Mouse (Mus musculus) testis, postnatal 10 days (tissue): Measurements from ENCODE around the gene Kifc5b.
"Not testable (repeated sequence)": the region's sequence is repeated elsewhere in the genome, so short reads cannot be mapped to it uniquely, and the experiment has no call there.

ENCODE experiments used
- DNase-seq: peaks from one replicate; pipeline ENCODE4 v3.0.0; 2021; ENCODE audit warnings: low spot score

Kifc5b gene

GRCm38 (mm10) chr17:26916711-26917482 is at the start of gene Kifc5b:
Kifc5b (plus strand) TSS chr17:26917091.
- peak; percentile 100 for DNase-seq

DNA sequence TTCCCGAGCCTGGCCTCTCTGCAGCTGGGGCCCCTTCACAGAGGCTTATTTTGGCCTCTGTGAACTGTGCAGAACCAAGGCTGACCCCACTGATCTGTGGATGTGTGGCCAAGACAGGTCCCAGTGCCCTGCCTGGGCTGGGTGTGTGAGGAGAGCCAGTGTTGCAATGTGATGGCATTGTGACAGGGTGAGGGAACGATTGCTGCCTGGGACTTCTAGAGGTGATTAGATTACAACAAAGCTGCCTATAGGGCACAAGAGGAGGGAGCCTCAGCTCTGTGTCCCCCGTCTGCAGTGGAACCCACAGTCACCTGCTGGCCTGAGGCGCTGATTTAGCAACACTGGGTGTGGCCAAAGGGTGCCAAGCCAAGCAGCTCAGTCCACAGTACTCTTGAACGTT is 48.1 kb upstream of the Kifc5b start:
- no peak for DNase-seq

- no peak for DNase-seq
Measured at GRCm38 (mm10) chr17:26872870-26873269, 44.0 kb upstream of the Kifc5b start.

DNA sequence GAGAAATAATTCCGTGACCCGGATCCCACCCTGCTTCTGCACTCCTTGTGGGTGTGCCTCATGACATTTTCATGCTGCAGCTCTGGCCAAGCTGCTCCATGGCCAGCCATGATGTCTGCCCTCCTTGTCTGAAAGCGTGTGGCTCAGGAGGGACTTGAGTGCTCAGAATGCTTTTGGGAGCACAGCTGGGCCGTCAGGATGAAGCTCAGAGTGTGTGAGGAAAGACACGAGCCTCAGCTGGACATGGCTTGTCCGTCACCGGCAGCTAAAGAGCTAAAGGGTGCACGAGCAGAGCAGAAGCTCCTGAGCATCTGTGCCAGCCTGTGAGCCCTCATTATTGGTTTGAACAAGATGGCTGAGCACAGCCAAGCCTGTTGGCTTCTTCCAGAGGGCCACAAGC is 43.4 kb upstream of the Kifc5b start:
- DNase-seq: no peak

- DNase-seq: no peak
Measured at GRCm38 (mm10) chr17:26874542-26874941, 42.3 kb upstream of the Kifc5b start.

GRCm38 (mm10) chr17:26877927-26878326 is 39.0 kb upstream of the Kifc5b start:
- DNase-seq: no peak

GRCm38 (mm10) chr17:26879235-26879634 is 37.7 kb upstream of the Kifc5b start:
- no peak for DNase-seq

DNA sequence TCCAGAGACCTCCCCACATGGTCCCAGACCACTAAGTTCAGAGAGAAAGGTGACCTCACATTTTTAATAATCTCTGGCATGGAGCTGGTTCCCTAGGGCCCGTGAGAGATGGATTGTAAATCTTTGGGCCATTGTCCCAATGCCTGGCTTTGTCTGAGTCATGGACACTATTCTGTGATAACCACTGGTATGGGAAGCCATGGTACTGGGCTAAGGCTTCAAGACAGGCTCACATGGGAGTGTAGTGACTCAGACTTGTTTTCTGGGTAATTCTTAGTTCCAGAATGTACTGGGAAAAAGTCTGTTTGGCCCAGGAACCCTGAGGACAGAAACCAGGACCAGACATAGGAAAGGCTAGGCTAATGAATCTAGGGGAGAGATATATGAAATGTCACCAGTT is 34.2 kb upstream of the Kifc5b start:
- DNase-seq: no peak

DNA sequence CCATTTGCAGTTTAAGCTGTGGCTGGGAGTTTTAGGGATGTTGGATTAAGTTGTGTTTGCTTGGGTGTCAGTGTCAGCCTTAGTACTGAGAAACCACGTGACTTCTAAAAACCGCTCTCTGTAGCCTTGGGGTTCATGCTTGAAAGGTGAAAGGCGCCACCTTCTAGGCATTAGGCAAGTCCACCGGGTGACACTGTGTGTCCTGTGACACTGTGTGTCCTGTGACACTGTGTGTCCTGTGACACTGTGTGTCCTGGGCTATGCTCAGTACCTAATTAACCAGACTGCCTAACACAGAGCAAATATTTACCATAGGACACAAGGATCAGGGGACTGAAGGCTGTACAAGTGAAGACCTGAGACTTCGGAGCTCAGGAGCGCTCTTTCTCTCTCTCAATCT is 33.3 kb upstream of the Kifc5b start:
- no peak for DNase-seq

- DNase-seq: peak; percentile 92
Measured at GRCm38 (mm10) chr17:26884995-26885926, 31.6 kb upstream of the Kifc5b start.

DNA sequence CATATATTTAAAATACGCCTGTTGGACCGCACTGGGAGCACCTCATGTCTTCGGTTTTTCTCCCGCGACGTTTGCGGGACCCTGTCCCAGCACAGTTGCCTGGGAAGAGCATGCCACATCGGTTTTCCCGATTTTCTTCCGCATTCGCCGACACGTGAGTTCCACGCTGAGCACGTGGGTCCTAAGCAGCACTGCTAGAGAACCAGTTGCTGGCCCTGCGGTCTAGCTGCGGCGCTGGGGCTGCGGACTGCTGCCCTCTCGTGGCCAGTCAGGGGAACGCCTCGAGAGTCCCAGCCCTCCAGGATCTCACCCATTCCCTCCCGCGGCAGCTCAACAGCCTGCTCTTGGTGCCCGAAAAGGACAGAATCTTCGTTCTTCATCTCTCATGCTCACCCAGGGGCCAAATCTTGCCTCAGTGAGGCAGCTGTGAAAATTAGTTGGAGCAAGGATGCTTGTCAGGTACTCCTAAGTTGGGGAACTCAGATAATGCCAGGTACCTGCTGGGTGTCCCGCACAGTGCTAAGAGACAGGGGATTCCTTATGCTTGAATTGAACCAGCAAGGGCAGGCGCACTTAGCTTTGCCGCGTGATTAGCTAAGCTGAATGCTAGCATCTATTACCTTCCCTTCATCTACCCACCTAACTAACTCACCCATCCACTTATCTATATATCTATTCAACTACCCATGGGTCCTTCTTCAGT is 30.7 kb upstream of the Kifc5b start:
- DNase-seq: peak; percentile 92

DNA sequence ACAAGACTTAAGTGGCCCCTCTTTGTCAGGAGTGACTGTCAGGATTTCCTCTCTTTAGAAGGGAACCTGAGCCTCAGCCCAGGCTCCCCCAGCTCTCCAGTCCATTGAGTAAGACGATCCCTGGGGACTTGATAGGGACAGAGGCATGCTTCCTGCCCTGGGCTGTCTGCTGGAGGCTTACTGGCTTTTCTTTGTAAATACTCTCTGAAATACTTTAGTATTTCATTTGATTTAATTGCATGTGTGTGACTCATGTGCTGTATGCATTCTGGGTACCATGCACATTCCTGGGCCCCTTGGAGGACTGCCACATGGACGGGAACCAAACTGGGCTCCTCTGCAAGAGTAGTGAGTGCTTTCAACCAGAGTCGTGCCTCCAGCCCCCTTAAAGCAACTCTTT is 29.0 kb upstream of the Kifc5b start:
- no peak for DNase-seq

DNA sequence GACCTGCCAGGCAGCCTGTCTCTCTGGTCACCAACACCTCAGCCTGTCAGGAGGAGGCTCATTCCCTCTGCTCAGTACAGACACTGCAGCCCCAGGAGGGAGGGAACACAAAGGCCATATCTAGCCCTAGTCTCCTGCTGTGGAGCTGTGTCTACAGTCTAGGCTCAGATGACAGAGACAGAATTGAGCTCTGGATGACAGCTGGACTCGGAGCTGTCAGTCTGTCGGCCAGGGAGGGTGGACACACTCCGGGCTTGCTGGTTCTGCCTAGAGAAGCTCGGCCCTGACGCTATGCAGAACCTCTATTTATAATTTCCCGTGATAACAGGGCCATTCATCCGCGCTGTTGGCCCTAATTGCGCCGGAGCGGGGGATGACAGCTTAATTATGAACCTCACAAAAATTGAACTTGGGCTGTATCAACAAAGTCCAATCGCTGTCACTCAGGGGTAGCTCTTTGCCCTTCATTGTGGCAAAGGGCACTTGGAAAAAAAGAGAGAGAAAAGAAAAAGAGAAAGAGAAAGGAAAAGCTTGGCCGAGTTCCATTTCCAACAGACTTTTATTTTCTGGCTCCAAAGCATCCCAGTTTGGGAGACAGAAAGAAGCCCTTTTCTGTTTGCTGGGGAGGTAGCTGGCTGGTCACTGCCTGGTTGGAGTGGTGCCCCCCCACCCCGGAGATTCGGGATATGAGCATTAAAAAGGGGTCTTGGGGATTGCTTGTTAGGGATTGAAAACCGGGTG is 24.1 kb upstream of the Kifc5b start:
- DNase-seq: no peak

- no peak for DNase-seq
Measured at GRCm38 (mm10) chr17:26893492-26893891, 23.4 kb upstream of the Kifc5b start.

GRCm38 (mm10) chr17:26894342-26894741 is 22.5 kb upstream of the Kifc5b start:
- no peak for DNase-seq

DNA sequence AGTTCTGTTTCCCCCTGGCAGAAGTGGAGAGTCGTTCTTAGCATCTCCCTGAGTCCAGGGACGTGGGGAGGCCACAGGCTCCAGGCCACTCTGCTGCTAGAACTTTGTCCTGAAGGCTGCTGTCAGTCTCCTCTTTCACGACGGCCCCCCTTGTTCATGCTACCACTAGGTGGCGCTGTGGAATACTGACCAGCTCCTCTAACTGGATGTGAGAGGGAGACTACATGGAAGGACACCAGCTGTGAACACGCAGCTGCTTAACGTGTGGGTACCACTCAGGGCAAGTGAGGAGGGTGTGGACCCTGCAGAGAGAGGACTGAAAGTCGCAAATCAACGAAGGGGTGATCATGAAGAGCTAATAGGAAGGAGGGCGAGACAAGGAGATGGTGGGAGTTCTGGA is 21.3 kb upstream of the Kifc5b start:
- peak; percentile 84 for DNase-seq

- DNase-seq: no peak
Measured at GRCm38 (mm10) chr17:26900916-26901315, 16.0 kb upstream of the Kifc5b start.

DNA sequence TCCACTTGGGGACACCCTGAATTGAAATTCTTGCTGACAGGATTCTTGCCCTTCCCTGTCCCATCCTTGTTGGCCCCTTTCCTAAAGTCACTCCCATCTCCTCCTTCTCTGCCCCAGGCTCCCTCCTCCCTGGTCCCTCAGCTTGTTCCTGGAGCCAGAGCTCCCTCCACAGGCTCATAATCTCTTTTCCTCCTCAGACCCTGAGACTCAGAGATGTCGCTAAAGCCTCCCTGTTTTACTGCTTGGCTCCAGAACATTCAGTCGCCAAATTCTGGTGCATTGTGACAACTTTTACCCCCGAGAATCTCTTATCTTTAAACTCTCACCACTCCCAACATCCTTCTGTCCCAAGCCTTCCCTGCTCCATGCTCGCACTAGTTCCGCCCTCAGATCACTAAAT is 12.6 kb upstream of the Kifc5b start:
- no peak for DNase-seq

GRCm38 (mm10) chr17:26907506-26907905 is 9.4 kb upstream of the Kifc5b start:
- not testable (repeated sequence) for DNase-seq

- DNase-seq: no peak
Measured at GRCm38 (mm10) chr17:26915248-26915647, 1.6 kb upstream of the Kifc5b start.

- not testable (repeated sequence) for DNase-seq
Measured at GRCm38 (mm10) chr17:26917560-26917959, 669 bp downstream of the Kifc5b start.

DNA sequence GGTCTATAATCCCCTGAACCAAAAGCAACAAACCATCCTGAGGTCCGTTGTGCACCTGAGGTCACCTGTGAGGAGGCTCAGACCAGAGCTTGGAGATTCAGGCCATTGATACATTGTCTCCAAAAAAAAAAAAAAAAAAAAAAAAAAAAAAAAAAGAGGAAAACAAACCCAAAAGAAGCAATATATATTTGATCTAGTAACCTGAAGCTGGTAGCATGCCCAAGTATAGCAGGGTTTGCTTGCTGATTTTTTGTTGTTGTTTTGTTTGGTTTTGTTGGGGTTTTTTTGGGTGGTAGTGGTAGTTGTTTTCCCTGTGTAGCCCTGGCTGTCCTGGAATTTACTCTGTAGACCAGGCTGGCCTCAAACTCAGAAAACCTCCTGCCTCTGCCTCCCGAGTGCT is 1.5 kb downstream of the Kifc5b start:
- DNase-seq: no peak
